Mouse (Mus musculus) hindbrain, embryonic 12.5 days (tissue): Measurements from ENCODE around the gene Ankrd63. TPM values are rescaled to one million over a fixed set of nuclear protein-coding genes. Genes with fewer than 3 reads are reported as not detected.

Source experiments
- ATAC-seq: fragments of 200-750 bp; cut with Nextera tagmentation; 2 replicates; pipeline ENCODE4 v1.8.0; 2017; ENCODE audit warnings: moderate TSS enrichment; ENCODE audit not compliant: low FRiP score
- H3K27ac ChIP-seq: fragments of 300-500 bp; sonication (generic); 2 replicates; pipeline ENCODE4 v1.5.1; 2016; ENCODE audit warnings: mild to moderate bottlenecking
- H3K27me3 ChIP-seq: fragments of 300-500 bp; sonication (generic); 2 replicates; pipeline ENCODE4 v1.6.1; 2016; ENCODE audit warnings: mild to moderate bottlenecking
- H3K36me3 ChIP-seq: fragments of 300-500 bp; sonication (generic); 2 replicates; pipeline ENCODE4 v1.6.1; 2016; ENCODE audit warnings: mild to moderate bottlenecking
- H3K4me1 ChIP-seq: fragments of 300-500 bp; sonication (generic); 2 replicates; pipeline ENCODE4 v1.6.1; 2016
- H3K4me2 ChIP-seq: fragments of 300-500 bp; sonication (generic); replicated peaks from 2 replicates; pipeline ENCODE4 v1.6.1; 2016; ENCODE audit warnings: mild to moderate bottlenecking
- H3K4me3 ChIP-seq: fragments of 300-500 bp; sonication (generic); 2 replicates; pipeline ENCODE4 v1.5.1; 2016; ENCODE audit warnings: mild to moderate bottlenecking
- H3K9ac ChIP-seq: fragments of 300-500 bp; sonication (generic); 2 replicates; pipeline ENCODE4 v1.6.1; 2016; ENCODE audit warnings: mild to moderate bottlenecking, moderate library complexity
- H3K9me3 ChIP-seq: fragments of 300-500 bp; sonication (generic); replicated peaks from 2 replicates; pipeline ENCODE4 v1.6.1; 2016; ENCODE audit warnings: mild to moderate bottlenecking
- WGBS: fragments of 180-500 bp; shearing (Covaris S2); methylation state at CpG from one replicate; pipeline ENCODE4 v1.1.7; 2016; 5-methylcytosine and 5-hydroxymethylcytosine counted together
- polyA plus RNA-seq: library from polyadenylated mRNA; unstranded; fragments of >200 nt; fragmentation: Nextera tagmentation; extraction: Ambion mirVana; gene quantifications from 2 replicates; pipeline ENCODE4 v1.2.1, GENCODE M21; 2016

Gene Ankrd63
- polyA plus RNA-seq, 1 experiment from 2014 or later = not detected

- Histone ChIP-seq H3K36me3 (no peaks in the 10 kb centered on the region), H3K4me2 (no peak overlapping the region), H3K9ac (no peak overlapping the region), H3K4me1 (peaks cover 8% of the 10 kb centered on the region), H3K27me3 (peaks cover 25% of the 10 kb centered on the region), H3K27ac (no peak overlapping the region), H3K4me3 (no peak overlapping the region), H3K9me3 (no peaks in the 10 kb centered on the region)
- no peak for ATAC-seq
- WGBS = 76% methylated on average over 9 of the region's 9 CpGs
Measured at GRCm38 (mm10) chr2:118741183-118741582, 37.4 kb upstream of the Ankrd63 start.

GRCm38 (mm10) chr2:118740341-118740740, 36.6 kb upstream of the Ankrd63 start:
- H3K27me3 ChIP-seq = peaks cover 25% of the 10 kb centered on the region
- 65% methylated on average over 3 of the region's 3 CpGs for WGBS
- no peak overlapping the region for H3K27ac ChIP-seq
- H3K36me3 ChIP-seq = no peaks in the 10 kb centered on the region
- H3K4me1 ChIP-seq = peaks cover 8% of the 10 kb centered on the region
- ATAC-seq = no peak
- no peak overlapping the region for H3K9ac ChIP-seq
- no peaks in the 10 kb centered on the region for H3K9me3 ChIP-seq
- no peak overlapping the region for H3K4me3 ChIP-seq
- no peak overlapping the region for H3K4me2 ChIP-seq

- Histone ChIP-seq H3K4me2 (no peak overlapping the region), H3K27me3 (peaks cover 24% of the 10 kb centered on the region), H3K4me3 (no peak overlapping the region), H3K9me3 (no peaks in the 10 kb centered on the region), H3K9ac (no peak overlapping the region), H3K4me1 (peaks cover 5% of the 10 kb centered on the region), H3K36me3 (no peaks in the 10 kb centered on the region), H3K27ac (no peak overlapping the region)
- no peak for ATAC-seq
- WGBS = 64% methylated on average over 5 of the region's 5 CpGs
Measured at GRCm38 (mm10) chr2:118733341-118733740, 29.6 kb upstream of the Ankrd63 start.

- ATAC-seq = no peak
- Histone ChIP-seq H3K27me3 (peaks cover 38% of the 10 kb centered on the region), H3K4me2 (no peak overlapping the region), H3K36me3 (no peaks in the 10 kb centered on the region), H3K9me3 (no peaks in the 10 kb centered on the region), H3K4me1 (peaks cover 10% of the 10 kb centered on the region), H3K4me3 (no peak overlapping the region), H3K27ac (no peak overlapping the region), H3K9ac (no peak overlapping the region)
- 85% methylated on average over 5 of the region's 5 CpGs for WGBS
Measured at GRCm38 (mm10) chr2:118731981-118732380, 28.2 kb upstream of the Ankrd63 start.

GRCm38 (mm10) chr2:118730622-118730915, 26.8 kb upstream of the Ankrd63 start:
- Histone ChIP-seq H3K4me3 (no peak overlapping the region), H3K9me3 (no peaks in the 10 kb centered on the region), H3K9ac (no peak overlapping the region), H3K4me1 (peaks cover 10% of the 10 kb centered on the region), H3K27me3 (peaks cover 38% of the 10 kb centered on the region), H3K4me2 (no peak overlapping the region), H3K27ac (no peak overlapping the region), H3K36me3 (no peaks in the 10 kb centered on the region)
- WGBS = 8% methylated on average over 3 of the region's 3 CpGs
- ATAC-seq = peak; percentile 35; the same call in 1 of the 2 replicates

- ATAC-seq = no peak
- Histone ChIP-seq H3K27me3 (peaks cover 38% of the 10 kb centered on the region), H3K4me1 (peaks cover 10% of the 10 kb centered on the region), H3K27ac (no peak overlapping the region), H3K4me3 (no peak overlapping the region), H3K4me2 (no peak overlapping the region), H3K9me3 (no peaks in the 10 kb centered on the region), H3K36me3 (no peaks in the 10 kb centered on the region), H3K9ac (no peak overlapping the region)
- 27% methylated on average over 8 of the region's 8 CpGs for WGBS
Measured at GRCm38 (mm10) chr2:118729816-118730621, 26.3 kb upstream of the Ankrd63 start.

GRCm38 (mm10) chr2:118729194-118729593, 25.4 kb upstream of the Ankrd63 start:
- Histone ChIP-seq H3K9ac (no peak overlapping the region), H3K27ac (no peak overlapping the region), H3K27me3 (peaks cover 38% of the 10 kb centered on the region), H3K4me1 (peaks cover 10% of the 10 kb centered on the region), H3K9me3 (no peaks in the 10 kb centered on the region), H3K4me2 (no peak overlapping the region), H3K36me3 (no peaks in the 10 kb centered on the region), H3K4me3 (no peak overlapping the region)
- WGBS = 47% methylated on average over 4 of the region's 4 CpGs
- ATAC-seq = no peak

- Histone ChIP-seq H3K9ac (no peak within 1 kb of the TSS), H3K27me3 (peaks cover 43% of the 10 kb centered on the region), H3K4me2 (no peak within 1 kb of the TSS), H3K27ac (no peak within 1 kb of the TSS), H3K4me1 (peaks cover 10% of the 10 kb centered on the region), H3K36me3 (no peaks in the 10 kb centered on the region), H3K4me3 (no peak within 1 kb of the TSS), H3K9me3 (no peaks in the 10 kb centered on the region)
- WGBS = 21% methylated on average over 7 of the region's 7 CpGs
- ATAC-seq = no peak
Measured at GRCm38 (mm10) chr2:118728337-118728736, 24.6 kb upstream of the Ankrd63 start, which contains the start of gene Plcb2. Plcb2 (minus strand) TSS chr2:118728438.

GRCm38 (mm10) chr2:118727911-118728310, 24.1 kb upstream of the Ankrd63 start:
- H3K4me3 ChIP-seq = no peak overlapping the region
- H3K4me1 ChIP-seq = peaks cover 10% of the 10 kb centered on the region
- H3K9ac ChIP-seq = no peak overlapping the region
- H3K4me2 ChIP-seq = no peak overlapping the region
- no peak for ATAC-seq
- no peak overlapping the region for H3K27ac ChIP-seq
- WGBS = 28% methylated on average over 9 of the region's 9 CpGs
- H3K9me3 ChIP-seq = no peaks in the 10 kb centered on the region
- no peaks in the 10 kb centered on the region for H3K36me3 ChIP-seq
- peaks cover 47% of the 10 kb centered on the region for H3K27me3 ChIP-seq

GRCm38 (mm10) chr2:118726873-118727272, 23.1 kb upstream of the Ankrd63 start:
- H3K4me3 ChIP-seq = no peak overlapping the region
- H3K36me3 ChIP-seq = no peaks in the 10 kb centered on the region
- no peak overlapping the region for H3K9ac ChIP-seq
- 91% methylated on average over 2 of the region's 2 CpGs for WGBS
- no peak overlapping the region for H3K4me2 ChIP-seq
- H3K4me1 ChIP-seq = peaks cover 10% of the 10 kb centered on the region
- ATAC-seq = no peak
- peaks cover 53% of the 10 kb centered on the region for H3K27me3 ChIP-seq
- no peaks in the 10 kb centered on the region for H3K9me3 ChIP-seq
- H3K27ac ChIP-seq = no peak overlapping the region

- no peaks in the 10 kb centered on the region for H3K36me3 ChIP-seq
- peaks cover 10% of the 10 kb centered on the region for H3K4me1 ChIP-seq
- no peak overlapping the region for H3K27ac ChIP-seq
- no peaks in the 10 kb centered on the region for H3K9me3 ChIP-seq
- H3K4me3 ChIP-seq = no peak overlapping the region
- H3K4me2 ChIP-seq = no peak overlapping the region
- peaks cover 45% of the 10 kb centered on the region for H3K27me3 ChIP-seq
- no peak overlapping the region for H3K9ac ChIP-seq
- 91% methylated on average over 4 of the region's 4 CpGs for WGBS
- no peak for ATAC-seq
Measured at GRCm38 (mm10) chr2:118725511-118725910, 21.7 kb upstream of the Ankrd63 start.

GRCm38 (mm10) chr2:118723693-118724486, 20.1 kb upstream of the Ankrd63 start:
- Histone ChIP-seq H3K27me3 (peaks cover 37% of the 10 kb centered on the region), H3K4me3 (no peak overlapping the region), H3K36me3 (no peaks in the 10 kb centered on the region), H3K4me1 (peaks cover 8% of the 10 kb centered on the region), H3K4me2 (no peak overlapping the region), H3K27ac (no peak overlapping the region), H3K9me3 (no peaks in the 10 kb centered on the region), H3K9ac (no peak overlapping the region)
- WGBS = 83% methylated on average over 15 of the region's 15 CpGs
- ATAC-seq = no peak
